Mouse (Mus musculus) hindlimb bud, embryonic 11.5 days (tissue): ENCODE data around the gene Pcp2.

ENCODE experiments used
- DNase-seq: peaks from one replicate; pipeline ENCODE4 v3.0.0-alpha.2; 2012; ENCODE audit warnings: low read depth, low spot score; ENCODE audit errors: extremely low spot score

Gene Pcp2

GRCm38 (mm10) chr8:3625445-3625844 lies at the start of gene Pcp2:
TSS of gene Pcp2 (minus strand) at chr8:3625545.
- no peak for DNase-seq

- no peak for DNase-seq
Measured at GRCm38 (mm10) chr8:3674671-3675070, 49.3 kb upstream of the Pcp2 start.

DNA sequence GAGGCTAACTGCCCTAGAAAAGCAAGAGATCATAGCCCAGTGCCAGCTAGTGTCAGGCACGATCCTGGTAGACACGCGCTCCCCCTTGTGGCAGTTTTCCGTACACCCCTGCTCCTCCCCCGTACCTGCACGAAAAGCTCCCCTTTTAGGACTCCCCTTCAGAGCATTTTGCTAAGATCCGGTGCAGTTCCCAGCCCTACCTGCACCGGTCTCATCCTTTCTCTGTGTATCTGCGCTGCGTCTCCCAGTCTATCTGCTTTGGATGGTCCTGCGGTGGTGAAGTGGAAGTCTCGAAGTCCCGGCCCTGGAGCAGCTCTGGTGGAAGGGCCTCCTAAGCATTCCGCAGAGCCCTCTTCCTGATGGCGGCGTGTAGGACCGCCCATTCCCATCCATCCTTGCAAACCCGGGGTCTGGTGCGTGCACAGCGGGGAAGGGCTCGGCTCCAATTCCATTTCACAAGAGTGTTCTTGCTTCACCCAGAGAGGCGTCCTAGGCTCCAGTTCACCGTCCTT lies 46.7 kb upstream of the Pcp2 start, which contains the start of gene Fcor:
Gene Fcor (minus strand): TSS at position 383 of the 512 bp plus-strand sequence.
- DNase-seq = peak; percentile 60

- no peak for DNase-seq
Measured at GRCm38 (mm10) chr8:3670388-3670787, 45.0 kb upstream of the Pcp2 start.

DNA sequence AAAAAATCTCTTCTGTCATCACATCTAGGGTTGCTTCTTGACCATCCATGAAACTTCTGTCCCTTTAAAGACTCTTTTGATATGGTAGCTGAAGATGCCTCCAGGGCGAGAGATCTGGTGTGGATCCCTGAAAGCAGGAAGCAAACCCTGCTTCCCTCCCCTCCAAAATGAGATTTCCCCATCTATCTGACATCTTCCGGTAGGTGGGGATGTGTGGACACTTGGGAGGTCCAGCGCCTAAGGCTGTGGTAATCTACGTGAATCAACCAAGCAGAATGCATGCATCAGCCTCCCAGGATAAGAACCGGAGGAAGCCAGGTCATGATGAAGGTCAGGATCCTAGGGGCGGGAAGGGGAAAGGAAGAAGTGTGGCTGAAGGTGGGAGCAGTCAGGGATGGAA lies 40.2 kb upstream of the Pcp2 start, which contains the start of gene Mcemp1:
Gene Mcemp1 (plus strand): TSS at position 248 of the 400 bp plus-strand sequence.
- DNase-seq = no peak

DNA sequence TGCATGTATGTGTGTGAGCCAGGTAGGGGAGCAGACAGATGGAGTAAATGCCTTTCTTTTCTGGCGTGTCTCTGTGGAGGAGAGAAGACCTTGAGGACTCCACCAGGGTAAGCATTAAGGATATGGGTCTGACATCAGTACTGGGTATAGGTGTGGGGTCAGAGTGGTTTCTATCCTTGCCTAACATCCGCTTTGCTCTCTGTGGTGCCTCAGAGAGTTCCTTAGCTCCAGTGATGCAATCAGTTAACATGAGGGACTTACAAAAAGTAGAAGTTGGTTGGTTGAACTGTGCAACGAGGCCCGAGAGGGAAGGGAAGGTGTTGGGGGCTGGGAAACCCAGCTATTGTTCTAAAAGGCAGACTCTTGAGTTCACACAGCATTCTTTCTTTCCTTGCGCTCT lies 39.1 kb upstream of the Pcp2 start:
- no peak for DNase-seq

- no peak for DNase-seq
Measured at GRCm38 (mm10) chr8:3660889-3661288, 35.5 kb upstream of the Pcp2 start.

DNA sequence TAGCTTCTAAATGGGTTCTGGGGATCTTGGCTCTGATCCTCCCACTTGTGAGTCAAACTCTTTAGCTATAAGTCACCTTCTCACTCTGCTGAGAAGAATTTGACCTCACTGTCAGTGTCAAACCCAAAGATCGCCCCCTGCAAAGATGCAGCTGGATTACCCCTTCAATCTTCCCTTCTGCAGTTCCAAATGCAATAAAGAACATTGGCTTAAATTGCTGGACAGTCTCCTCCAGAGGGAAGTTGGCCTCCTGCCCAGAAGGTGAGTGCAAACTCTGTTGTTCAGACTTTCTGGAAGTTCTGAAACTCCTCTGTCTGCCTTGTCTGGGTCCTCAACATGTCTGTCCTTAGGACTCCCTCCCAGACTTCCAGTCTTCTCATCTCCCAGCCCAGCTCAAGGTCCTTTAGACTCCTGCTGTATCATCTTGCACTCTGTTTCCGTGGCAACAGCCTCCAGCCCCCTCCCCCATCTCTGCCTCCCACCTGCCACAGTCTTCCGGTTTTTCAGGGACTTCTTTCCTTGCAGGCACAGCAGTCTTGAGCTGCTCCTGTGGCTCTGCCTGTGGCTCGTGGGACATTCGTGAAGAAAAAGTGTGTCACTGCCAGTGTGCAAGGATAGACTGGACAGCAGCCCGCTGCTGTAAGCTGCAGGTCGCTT lies 31.5 kb upstream of the Pcp2 start:
- no peak for DNase-seq

DNA sequence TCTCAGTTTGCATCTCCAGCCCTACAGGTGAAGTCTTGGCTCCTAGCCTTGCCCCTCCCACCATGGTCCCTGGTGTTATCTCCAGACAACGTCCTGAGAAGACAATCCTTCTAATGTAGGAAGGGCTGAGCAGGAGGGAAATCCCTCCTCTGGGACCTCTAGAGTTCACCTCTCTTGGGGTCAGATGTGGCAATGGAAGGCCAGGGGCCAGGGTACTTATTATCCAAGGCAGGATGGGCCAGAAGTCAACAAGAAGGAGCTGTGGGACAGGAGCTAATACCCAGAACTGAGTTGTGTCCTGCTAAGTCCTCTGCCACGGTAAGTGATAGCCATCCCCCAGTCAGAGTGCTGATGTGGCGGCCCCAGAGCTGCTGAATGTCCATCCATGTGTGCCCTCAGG lies 30.2 kb upstream of the Pcp2 start, which contains the start of gene Retn:
Gene Retn (plus strand): TSS at position 245 of the 400 bp plus-strand sequence.
- no peak for DNase-seq

GRCm38 (mm10) chr8:3654726-3655508 lies 29.6 kb upstream of the Pcp2 start:
- DNase-seq = no peak

- DNase-seq = no peak
Measured at GRCm38 (mm10) chr8:3652845-3653244, 27.5 kb upstream of the Pcp2 start.

GRCm38 (mm10) chr8:3648990-3649389 lies 23.6 kb upstream of the Pcp2 start:
- DNase-seq = no peak

DNA sequence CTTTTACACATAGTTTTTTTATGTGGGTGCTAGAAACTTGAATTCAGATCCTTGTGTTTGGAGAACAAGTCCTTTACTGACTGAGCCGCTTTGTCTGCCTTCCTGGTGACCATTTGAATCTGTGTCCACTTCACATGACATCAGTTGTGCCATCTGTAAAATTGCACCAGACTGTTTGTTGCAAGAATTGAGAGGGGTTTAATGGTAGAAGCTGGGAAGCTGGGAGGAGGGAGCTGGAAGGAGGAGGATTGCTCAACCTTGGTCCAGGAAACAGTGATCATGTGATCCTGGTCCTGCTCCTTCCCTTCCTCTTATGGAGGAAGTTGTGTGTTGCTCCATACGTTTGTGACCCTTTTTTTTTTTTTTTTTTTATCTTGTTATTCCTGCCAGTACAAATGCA lies 22.9 kb upstream of the Pcp2 start:
- no peak for DNase-seq

GRCm38 (mm10) chr8:3647561-3647960 lies 22.2 kb upstream of the Pcp2 start:
- DNase-seq = no peak

- no peak for DNase-seq
Measured at GRCm38 (mm10) chr8:3646824-3647531, 21.6 kb upstream of the Pcp2 start.

- DNase-seq = no peak
Measured at GRCm38 (mm10) chr8:3645804-3646203, 20.5 kb upstream of the Pcp2 start.

- DNase-seq = no peak
Measured at GRCm38 (mm10) chr8:3631478-3631875, 6.1 kb upstream of the Pcp2 start.

GRCm38 (mm10) chr8:3630647-3631477 lies 5.5 kb upstream of the Pcp2 start, which contains the start of gene Stxbp2:
TSS of gene Stxbp2 (plus strand) at chr8:3630955.
- no peak for DNase-seq

GRCm38 (mm10) chr8:3628014-3628413 lies 2.7 kb upstream of the Pcp2 start:
- no peak for DNase-seq

DNA sequence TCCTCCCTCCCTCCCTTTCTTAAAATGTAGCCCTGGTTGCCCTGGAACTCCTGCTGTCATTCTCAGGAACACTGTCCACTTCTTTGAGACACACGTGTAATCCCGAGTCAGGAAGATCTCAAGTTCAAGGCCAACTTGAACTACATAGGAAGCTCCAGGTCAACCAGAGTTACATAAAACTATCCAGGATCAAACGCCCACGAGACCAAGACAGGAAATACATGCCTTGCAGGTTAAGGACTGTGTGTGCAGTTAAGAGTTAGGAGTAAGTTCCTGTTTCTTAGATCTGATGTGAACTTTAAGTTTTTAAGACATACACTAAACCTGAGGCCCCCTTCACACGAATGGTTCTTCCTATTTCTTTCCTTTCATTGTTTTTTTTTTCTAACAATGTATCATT lies 1.6 kb upstream of the Pcp2 start:
- no peak for DNase-seq
